Mouse (Mus musculus) cerebral cortex, adult 2 months (tissue): Measurements from ENCODE around the gene March1.

Experiments used
- WGBS: fragments of 180-500 bp; shearing (Covaris S2); methylation state at CpG from one replicate; pipeline ENCODE4 v1.1.7; 2018; 5-methylcytosine and 5-hydroxymethylcytosine counted together

Gene March1

GRCm38 (mm10) chr8:66034429-66034828, 416.7 kb downstream of the March1 start:
- WGBS: 54% methylated on average over 3 of the region's 3 CpGs

- 54% methylated on average over 3 of the region's 3 CpGs for WGBS
These were observed 476.5 kb downstream of the March1 start for GRCm38 (mm10) chr8:66094152-66094551.

- WGBS: 82% methylated on average over 1 of the region's 1 CpGs
These were observed 480.4 kb downstream of the March1 start for GRCm38 (mm10) chr8:66098148-66098547.

GRCm38 (mm10) chr8:66119294-66119693, 501.6 kb downstream of the March1 start:
- WGBS: 72% methylated on average over 2 of the region's 2 CpGs

GRCm38 (mm10) chr8:66159648-66160047, 541.9 kb downstream of the March1 start:
- 45% methylated on average over 1 of the region's 1 CpGs for WGBS

GRCm38 (mm10) chr8:66166835-66167234, 549.1 kb downstream of the March1 start:
- 45% methylated on average over 1 of the region's 1 CpGs for WGBS

- WGBS: 63% methylated on average over 2 of the region's 2 CpGs
These were observed 549.9 kb downstream of the March1 start for GRCm38 (mm10) chr8:66167405-66168173.

GRCm38 (mm10) chr8:66179336-66179735, 561.6 kb downstream of the March1 start:
- 95% methylated on average over 1 of the region's 1 CpGs for WGBS

- 66% methylated on average over 4 of the region's 4 CpGs for WGBS
These were observed 563.6 kb downstream of the March1 start for GRCm38 (mm10) chr8:66181265-66181664.

- 65% methylated on average over 3 of the region's 3 CpGs for WGBS
These were observed 564.6 kb downstream of the March1 start for GRCm38 (mm10) chr8:66182257-66182656.

GRCm38 (mm10) chr8:66183454-66183853, 565.8 kb downstream of the March1 start:
- 39% methylated on average over 2 of the region's 2 CpGs for WGBS

GRCm38 (mm10) chr8:66185226-66185625, 567.5 kb downstream of the March1 start:
- 84% methylated on average over 2 of the region's 2 CpGs for WGBS

- 70% methylated on average over 2 of the region's 2 CpGs for WGBS
These were observed 576.7 kb downstream of the March1 start for GRCm38 (mm10) chr8:66194416-66194815.

- WGBS: 75% methylated on average over 3 of the region's 3 CpGs
These were observed 582.5 kb downstream of the March1 start for GRCm38 (mm10) chr8:66200169-66200568.

GRCm38 (mm10) chr8:66203814-66204438, 586.2 kb downstream of the March1 start:
- WGBS: 55% methylated on average over 7 of the region's 7 CpGs

- 74% methylated on average over 2 of the region's 2 CpGs for WGBS
These were observed 591.9 kb downstream of the March1 start for GRCm38 (mm10) chr8:66209553-66209952.

GRCm38 (mm10) chr8:66210294-66210693, 592.6 kb downstream of the March1 start:
- 92% methylated on average over 2 of the region's 2 CpGs for WGBS

- 54% methylated on average over 1 of the region's 1 CpGs for WGBS
These were observed 602.3 kb downstream of the March1 start for GRCm38 (mm10) chr8:66219974-66220373.

GRCm38 (mm10) chr8:66229931-66230330, 612.2 kb downstream of the March1 start:
- 62% methylated on average over 2 of the region's 2 CpGs for WGBS

- 51% methylated on average over 4 of the region's 4 CpGs for WGBS
These were observed 651.8 kb downstream of the March1 start for GRCm38 (mm10) chr8:66269546-66269945.

GRCm38 (mm10) chr8:66270116-66270515, 652.4 kb downstream of the March1 start:
- 72% methylated on average over 2 of the region's 2 CpGs for WGBS

- 96% methylated on average over 7 of the region's 7 CpGs for WGBS
These were observed 700.1 kb downstream of the March1 start for GRCm38 (mm10) chr8:66317824-66318223.
